Mouse (Mus musculus): ENCODE data around the gene Exoc8.
A peak's percentile ranks its signal among the peaks of the same experiment; 100 is the strongest.

Gene Exoc8

DNA sequence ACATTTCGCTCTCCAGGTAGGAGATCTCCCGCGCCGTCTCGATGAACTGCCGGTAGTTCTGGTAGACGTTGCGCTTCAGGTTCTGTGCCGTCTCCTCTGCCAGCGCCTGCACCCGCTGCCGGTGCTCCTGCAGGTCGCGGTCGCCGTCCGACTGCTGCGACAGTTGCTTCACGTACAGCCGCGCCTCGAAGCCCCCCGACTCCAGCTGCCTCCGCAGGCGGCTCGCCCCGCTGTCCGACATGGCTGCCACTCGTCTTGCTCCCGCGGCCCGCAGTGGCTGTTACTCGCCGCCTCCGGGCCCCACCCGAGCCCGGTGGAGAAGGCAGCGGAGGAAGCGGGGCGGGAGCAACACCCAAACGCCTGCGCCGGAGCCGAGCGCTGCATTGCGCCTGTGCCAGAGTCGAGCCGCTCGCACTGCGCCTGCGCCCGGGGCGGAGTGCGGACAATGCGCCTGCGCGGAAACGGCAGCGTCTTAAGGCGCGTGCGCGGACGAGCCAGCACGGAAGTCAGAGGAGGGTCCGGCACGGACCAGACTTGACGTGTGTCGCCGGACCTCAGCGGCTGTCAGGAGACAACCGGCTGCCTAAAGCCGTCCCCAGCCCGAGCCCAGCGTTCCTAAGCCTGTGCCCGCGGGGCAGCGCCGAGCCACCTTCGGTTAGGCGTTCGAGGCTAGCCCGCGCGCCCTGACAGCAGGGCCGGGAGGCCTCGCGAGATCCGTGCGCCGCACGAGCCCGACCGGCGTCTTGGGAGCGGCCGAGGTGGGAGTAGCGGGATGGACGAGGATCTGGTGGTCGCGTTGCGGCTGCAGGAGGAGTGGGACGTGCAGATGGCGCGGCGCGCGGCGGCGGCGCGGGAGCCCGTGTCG lies at the start of gene Exoc8, which contains the start of gene Sprtn:
Gene Exoc8 (minus strand): TSS at position 320 of the 865 bp plus-strand sequence.
Gene Sprtn (plus strand): TSS at position 501 of the 865 bp plus-strand sequence.
- peak; percentile 97 for DNase-seq

DNA sequence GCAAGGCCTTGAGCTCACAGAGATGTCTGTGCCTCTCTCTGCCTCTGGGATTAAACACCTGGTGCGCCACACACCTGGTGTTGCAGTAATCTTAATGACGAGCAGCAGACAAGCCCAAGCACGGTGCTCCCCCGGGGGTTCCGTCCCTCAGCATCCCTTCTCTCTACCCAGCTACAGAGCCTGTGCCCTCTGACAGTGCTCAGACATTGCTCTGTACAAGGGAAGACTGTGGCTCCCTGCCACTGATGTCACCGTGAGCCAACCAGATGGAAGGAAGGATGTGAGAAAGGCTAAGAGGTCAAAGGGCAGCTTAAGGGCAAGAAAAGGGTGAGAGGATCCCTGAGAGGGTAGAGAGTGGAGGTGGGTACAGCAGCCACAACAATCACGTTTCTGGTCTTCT lies 46.9 kb upstream of the Exoc8 start:
- DNase-seq = no peak

DNA sequence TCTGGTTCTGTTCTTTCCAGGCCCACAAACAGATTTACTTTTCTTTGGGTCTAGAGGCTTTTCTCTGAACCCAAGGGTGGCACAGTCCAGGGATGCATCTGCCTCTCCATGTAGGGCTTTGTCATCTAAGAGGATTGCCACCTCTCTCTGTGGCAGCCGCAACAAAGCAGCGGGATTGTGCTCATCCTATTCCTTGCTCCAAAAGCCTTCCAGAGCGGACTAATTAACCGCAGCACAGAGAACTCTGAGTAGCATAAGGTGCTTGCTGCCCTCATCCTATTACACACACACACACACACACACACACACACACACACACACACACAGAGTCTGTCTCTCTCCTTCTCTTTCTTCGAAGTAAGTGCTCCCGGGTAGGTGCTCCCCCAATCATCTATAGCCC lies 46.3 kb upstream of the Exoc8 start:
- DNase-seq = no peak

DNA sequence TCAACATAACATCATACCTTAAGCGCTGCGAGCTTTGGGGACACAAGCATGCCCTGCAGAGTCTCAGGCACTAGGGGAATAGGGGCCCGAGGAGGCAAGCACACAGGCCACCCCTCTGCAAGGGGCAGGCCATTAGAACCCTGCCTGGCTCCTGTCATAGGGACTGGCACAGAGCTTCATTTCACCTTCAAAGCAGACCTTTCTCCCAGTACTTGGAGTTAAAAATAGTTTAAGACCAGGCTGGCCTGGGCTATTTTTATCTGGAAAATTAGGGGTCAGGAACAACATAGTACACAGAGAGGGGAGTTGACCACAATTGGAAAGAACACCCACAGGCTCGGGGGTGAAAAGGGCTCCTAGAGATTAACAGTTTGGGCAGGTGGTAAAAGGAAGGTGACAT lies 39.8 kb upstream of the Exoc8 start:
- no peak for DNase-seq

DNA sequence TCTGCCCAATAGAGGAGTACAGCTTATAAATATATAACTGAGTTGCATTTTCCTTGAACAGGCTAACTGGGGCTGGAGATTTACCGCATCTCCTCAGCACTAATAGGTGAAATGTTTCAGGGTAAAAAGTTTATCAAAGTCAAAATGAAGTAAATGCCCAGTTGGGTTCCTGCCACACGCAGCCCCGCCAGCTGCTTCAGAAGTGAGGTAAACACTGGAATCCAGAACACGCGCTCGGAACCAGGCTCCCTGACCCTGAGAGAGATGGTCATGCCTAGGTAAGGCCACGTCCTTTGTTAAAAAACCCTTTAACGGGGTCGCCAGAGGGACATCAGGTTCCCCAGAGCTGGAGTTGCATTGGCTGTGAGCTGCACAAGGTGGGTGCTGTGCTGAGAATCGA lies 39.2 kb upstream of the Exoc8 start:
- DNase-seq = no peak

DNA sequence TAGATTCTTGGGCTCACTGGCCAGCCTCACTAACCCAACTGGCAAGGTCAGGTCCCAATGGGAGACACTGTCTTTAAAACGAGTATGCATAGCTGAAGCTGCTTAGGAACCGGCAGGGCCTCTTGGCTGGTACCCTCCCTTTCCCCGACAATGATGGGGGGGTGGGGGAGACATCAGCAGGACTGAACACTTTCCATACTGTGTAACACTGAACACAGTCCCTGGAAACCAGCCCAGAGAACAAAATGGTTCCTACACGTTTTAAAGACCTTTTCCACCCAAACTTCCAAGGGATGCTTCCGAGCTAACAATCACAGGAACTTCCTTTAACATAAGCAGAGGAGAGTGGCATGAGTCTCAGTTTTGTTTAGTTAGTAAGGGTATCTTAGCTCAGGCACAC lies 37.6 kb upstream of the Exoc8 start:
- DNase-seq = no peak

DNA sequence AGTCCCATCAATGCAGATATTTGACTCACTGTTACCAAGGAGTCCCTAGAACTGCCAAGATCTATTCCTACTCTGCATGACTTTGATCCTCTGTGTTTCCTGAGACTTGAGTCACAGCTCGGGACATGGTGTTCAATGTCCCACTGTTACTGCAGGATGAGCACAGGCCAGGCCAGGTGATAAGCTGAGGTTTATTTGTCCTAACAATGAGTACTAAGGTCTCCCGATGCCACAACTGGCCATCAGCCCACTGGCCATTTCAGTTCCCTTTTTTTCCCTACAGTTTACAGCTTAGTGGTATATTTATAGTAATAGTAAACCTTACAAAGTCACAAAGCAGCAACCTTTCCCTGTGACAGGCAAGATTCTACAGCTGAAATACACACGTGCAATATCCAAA lies 34.9 kb upstream of the Exoc8 start:
- peak; percentile 2 for DNase-seq

DNA sequence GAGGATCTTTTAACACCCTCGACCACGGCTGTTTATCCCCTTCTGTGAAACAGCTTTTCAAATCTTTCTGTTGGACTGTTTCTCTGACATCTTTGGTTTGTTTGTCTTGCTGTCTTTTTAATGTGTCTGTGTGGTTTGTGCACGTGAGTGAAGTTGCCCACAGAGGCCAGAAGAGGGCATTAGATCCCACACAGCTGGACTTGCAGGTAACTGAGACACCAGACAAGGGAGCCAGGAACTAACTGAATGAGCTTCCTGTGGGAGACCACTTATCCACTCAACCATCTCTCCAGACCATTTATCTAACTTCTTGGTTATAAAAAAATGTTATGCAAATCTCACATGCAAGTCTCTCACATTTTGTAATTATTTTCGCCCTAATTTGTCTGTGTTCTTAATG lies 33.1 kb upstream of the Exoc8 start:
- DNase-seq = peak; percentile 13

DNA sequence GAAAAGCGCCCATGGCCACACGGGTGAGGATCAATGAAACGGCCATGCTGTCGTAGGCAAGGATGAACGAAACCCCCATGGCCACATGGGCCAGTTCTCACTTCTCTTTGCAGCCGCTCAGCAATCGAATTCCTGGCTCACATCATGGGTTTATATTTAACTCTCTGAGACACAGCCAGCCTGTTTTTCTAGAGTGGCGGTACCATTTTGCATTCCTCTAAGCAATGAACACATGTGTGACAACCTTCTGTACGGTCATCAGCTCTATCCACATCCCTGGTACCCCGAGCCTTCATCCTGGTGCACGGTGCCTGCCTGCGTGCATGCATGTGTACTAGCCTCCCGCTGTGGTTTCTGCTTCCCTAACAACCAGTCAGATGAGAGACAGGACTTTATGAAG lies 32.6 kb upstream of the Exoc8 start:
- DNase-seq = no peak

DNA sequence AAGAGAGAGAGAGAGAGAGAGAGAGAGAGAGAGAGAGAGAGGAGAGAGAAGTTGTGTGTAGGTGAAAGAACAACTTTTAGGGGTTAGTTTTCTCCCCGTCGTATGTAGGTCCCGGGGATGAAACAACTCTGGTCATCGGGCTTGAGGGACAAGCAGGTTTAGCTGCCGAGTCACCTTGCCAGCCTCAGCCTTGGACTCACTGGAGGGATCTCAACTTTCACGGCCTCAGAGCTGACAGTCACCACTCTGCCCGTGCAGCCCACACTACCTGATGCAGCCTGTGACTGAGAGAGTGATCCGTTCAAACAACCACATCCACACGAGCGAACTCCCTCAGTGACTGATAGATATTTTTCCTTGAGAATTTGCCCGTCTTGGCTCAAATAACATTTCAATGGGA lies 31.5 kb upstream of the Exoc8 start:
- DNase-seq = no peak

DNA sequence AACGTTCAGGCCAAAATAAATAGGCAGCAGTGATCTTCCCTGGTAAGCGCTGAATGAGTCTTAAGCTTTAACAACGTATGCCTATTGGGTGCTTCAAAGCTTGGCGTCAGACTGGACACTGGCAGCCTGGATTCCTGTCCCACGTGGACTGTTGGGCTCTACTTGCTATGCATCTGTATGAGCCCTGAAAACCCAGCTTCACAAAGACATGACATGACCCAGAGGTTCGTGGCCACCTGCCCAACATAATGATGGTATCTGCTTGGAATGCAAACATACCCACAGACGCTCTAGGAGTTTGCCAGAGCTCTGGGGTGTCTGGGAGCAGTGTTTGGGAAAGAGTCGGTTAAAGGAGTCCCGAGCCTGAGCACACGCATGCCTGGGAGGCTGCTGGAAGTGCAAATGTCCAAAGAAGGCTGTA lies 28.9 kb upstream of the Exoc8 start:
- no peak for DNase-seq

DNA sequence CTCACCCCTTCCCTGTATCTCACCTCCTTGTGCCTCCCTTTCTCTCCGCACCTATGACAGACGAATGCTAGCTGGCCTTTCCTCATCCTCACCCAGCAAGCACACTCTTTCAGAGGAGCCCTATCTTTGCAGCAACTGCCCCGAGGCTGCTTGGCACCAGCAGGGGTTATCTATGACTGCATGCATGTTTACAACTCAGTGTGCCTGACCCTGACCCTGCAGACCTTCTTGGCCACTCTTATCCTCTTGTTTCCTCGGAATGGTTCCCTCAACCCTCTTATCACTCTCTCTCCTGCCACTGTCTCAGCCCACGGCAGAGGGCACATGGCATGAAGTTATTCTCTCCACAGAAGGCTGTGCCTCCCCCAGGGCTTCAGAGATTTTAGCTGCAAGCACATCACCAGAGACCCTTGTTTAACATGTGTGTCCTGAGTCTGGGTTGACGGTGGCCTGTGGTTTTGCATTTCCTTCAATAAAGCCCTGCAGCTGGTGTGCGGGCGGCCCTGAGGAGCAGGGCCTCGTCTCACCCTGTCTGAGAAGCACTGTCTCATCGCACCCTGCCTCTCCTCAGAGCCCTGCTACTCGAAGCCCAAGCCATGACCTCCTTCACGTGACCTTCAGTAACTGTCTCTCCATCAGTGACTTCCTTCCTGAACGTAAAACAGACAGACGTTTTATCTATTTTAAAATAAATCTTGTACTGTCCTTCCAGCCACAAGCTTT lies 28.2 kb upstream of the Exoc8 start:
- DNase-seq = no peak

DNA sequence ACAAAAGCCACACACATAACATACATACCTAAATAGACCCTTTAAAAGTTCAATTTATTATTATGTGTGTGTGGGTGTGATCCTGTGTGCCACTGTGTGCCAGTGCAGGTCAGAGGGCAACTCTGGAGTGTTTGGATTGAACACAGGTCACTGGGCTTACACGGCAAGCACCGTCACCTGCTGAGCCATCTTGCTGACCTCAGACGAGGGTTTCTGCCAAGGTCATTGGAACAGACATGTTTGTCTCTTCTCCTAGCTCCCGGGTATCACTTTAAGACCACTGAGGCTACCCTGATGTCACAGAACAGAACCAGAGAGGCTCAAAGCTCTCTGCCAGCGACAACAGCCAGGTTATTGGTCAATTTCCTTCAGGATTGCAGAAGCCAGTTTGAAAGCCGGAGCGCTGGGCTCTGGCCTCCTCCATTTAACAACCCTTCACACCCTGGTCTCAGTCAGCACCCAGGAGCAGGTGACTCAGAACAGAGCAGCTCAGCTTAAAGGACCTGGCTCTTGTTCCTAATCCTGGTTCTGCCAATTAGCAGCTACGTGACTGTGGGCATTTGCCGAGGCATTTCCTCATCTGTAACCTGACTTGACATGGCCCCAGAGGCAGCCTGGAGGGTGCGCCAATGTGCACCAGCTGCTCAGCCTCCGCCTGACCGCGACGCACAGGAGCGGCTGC lies 26.6 kb upstream of the Exoc8 start:
- no peak for DNase-seq

DNA sequence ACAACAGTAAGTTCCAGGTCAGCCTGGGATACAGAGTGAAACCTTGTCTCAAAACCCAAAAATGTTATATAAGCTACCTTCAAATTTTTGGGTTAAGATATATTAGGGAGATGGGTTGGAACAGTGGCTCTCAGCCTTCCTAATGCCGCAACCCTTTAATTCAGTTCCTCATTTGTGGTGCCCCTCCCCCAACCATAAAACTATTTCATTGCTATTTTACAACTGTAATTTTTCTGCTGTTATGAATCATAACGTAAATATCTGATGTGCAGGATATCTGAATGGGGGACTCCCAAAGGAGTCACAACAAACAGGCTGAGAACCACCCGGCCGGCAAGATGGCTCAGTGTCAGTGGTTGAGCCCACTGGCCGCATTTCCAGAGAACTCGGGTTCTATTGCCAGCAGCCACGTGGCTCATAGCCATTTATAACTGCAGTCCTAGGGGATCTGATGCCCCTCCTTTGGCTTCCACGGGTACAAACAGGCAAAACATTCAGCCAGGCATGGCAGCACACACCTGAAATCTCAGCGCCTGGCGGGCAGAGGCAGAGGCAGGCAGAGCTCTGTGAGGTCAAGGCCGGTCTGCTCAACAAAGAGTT lies 25.1 kb upstream of the Exoc8 start:
- DNase-seq = no peak

DNA sequence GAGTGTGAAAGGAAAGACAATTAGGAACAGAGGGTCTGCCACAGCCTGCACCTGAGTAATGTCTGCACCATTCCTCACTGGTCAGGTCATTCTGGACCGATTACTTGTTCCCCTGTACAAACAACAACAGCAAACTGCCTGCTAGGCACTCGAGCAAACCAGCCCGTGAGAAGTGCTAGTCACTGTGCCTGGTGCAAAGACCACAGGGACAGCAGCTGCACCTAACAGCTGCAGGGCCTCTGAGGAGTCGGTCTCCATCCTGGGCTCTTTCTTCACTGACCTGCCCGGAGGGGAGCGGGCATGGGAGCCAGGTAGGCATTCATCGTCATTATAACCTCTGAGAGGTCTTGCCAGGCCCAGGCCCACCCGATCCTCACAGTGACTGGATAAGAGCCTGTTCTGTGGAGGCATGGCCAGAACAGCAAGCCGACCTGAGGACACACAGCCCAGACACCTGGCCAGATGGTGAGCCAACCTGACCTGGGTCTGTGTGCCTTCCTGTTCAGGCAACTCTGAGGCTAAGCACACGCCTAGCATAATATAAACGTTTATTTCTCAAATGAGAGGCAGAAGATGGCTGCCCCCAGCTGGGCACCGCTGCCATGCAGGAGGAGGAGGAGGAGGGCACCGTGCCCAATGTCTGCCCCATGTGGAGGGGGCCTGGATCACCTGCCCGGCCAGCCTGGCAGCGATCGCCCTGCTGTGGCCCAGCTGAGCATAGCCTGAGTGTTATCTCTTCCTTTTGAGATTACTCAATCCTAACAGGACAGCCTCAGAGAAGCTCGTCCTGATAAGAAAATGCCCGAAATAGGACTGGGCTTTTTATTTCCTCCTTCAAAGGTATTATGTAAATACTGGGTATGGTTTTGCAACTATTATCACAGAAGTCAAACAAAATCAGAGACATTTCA lies 24.1 kb upstream of the Exoc8 start:
- DNase-seq = no peak

DNA sequence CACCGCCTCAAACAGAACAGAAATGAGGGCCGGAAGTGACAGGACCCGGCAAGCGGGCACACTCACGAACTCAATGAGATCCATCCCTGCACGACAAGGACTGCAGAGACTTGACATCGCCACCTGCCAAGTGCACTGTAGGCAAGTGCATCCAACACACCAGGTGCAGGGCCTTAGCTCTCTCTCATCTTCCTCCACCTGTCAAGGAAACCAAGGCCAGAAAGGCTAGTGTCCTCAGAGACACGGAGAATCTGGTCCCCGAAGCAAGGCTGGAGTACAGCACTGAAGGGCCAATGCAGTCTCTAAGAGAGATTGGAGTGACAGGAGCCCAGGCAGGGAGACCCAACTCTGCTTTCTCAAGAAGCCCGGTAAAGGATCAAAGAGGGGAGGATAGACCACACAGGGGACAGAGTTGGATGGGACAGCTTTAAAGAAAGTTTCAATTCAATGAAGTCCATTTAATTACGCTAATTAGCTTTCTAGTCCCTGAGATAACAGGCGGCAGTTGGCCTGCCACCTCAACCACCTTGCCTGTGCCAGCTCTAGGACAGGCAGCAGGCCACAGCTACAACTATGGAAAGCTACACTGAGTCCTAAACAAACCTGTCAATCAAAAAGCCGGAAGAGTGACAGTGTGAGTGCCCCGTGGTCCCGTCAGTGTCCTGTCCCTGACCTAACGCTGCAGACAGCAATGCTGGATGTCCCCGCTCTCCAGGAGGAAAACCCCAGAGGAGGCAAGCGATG lies 20.4 kb upstream of the Exoc8 start:
- DNase-seq = peak; percentile 70

DNA sequence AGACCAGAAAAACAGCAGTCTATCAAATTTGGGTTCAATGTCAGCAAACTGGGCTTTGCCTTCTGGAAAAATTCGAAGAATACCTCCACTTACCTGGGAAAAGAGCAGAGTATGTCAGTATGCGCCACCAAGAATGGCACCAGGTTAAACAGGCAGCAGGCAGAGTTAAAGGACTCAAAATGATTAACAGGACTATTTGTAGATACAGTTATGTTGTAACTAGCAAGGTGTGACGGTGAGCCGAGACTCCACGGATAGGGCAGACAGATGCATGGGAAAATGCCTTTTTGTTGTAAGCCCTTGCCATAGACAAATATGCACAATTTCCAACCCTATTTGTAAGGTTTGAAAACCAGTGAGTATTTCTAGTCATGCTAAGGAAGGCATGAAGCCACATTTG lies 16.6 kb upstream of the Exoc8 start:
- DNase-seq = no peak

DNA sequence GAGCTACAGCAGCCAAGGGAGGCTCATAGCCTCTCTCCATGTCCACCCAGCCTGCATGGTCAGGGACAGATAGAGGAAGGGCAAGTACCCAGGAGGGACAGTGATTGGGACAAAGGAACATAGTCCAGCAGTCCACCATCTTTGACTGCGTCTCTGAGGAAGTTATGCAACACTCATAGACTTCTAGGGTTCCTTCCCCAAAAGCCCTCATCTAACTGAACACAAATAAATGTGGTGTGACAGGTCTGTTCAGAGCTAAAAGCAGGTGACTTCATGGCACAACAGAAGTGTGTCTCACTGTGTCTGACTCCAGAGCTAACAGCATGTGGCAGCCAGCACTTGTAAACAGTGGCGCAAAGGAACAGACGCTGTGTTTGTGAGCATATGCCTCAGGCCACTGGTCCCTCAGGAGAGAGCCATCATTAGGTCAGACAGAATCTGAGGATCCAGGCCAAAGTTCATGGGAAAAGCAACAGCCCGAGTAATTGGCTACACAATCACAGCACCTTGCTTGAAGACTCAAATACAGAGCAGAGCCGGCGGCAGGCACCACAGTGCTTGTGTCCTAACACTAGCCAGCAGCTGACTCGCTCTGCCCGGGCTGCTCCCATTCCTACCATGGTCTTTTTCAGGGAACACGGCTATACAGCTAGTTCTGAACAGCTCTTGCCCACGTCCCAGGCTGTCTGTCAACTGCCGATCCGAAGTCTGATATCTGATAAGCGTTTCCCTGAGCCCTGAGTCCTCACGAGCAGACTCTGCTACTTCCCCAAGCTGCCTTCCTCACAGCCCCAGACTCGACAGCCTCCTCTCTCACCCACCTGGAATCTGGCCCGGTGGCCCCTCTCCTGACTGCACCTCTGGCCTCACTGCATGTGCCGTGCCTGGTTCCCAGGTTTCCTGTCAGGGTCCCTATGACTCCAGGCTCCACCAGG lies 14.7 kb upstream of the Exoc8 start:
- DNase-seq = peak; percentile 51

DNA sequence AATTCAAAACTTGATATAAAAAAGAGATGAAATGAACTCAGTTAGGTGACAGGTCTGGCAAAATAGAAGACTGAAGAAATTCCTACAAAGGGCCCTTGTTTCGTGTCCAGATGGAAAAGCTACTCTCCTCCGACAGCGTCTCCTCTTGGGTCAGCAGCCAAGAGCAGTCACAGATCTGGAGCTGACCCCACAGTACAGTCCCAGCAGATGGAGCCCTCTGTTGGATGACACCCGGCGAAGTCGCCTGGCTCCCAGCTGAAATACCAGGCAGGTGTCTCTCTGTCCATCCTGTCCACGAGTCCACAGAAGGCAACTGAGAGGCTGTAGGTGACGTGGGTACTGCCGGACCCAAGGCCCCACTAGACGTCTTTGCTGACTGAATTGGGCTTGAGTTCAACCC lies 12.8 kb upstream of the Exoc8 start:
- DNase-seq = peak; percentile 91

DNA sequence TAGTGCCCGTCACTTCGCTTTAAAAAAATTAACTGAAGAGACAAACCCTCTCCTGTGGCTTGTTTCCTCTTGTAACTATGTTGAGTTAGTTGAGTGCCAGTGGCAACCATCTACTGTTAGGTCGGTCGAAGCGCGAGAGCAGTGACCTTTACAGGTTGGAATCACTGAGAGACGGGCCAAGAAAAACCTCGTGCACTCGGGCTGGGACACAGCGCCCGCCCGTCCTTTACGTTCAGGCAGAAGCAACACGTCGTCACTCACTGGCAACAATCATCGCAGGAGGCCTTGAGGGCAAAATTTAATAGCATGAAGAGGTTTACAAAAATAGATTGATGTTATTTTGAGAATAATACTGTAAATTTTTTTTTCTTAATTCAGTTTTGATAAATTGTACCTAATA lies 12.4 kb upstream of the Exoc8 start:
- peak; percentile 49 for DNase-seq
